Mouse (Mus musculus) neural tube, embryonic 12.5 days (tissue): Measurements from ENCODE around the gene Fam173a. TPM values are rescaled to one million over a fixed set of nuclear protein-coding genes. Genes with fewer than 3 reads are reported as not detected.

Source experiments
- ATAC-seq: fragments of 200-750 bp; cut with Nextera tagmentation; 2 replicates; pipeline ENCODE4 v1.8.0; 2017; ENCODE audit warnings: low read depth, mild to moderate bottlenecking, moderate TSS enrichment, moderate library complexity; ENCODE audit not compliant: low FRiP score
- H3K27ac ChIP-seq: fragments of 300-500 bp; sonication (generic); 2 replicates; pipeline ENCODE4 v1.5.1; 2016
- H3K27me3 ChIP-seq: fragments of 300-500 bp; sonication (generic); replicated peaks from 2 replicates; pipeline ENCODE4 v1.6.1; 2016; ENCODE audit warnings: mild to moderate bottlenecking
- H3K36me3 ChIP-seq: fragments of 300-500 bp; sonication (generic); 2 replicates; pipeline ENCODE4 v1.6.1; 2016; ENCODE audit warnings: mild to moderate bottlenecking
- H3K4me1 ChIP-seq: fragments of 300-500 bp; sonication (generic); 2 replicates; pipeline ENCODE4 v1.6.1; 2016
- H3K4me2 ChIP-seq: fragments of 300-500 bp; sonication (generic); replicated peaks from 2 replicates; pipeline ENCODE4 v1.6.1; 2016; ENCODE audit warnings: mild to moderate bottlenecking
- H3K4me3 ChIP-seq: fragments of 300-500 bp; sonication (generic); 2 replicates; pipeline ENCODE4 v1.5.1; 2016
- H3K9ac ChIP-seq: fragments of 300-500 bp; sonication (generic); 2 replicates; pipeline ENCODE4 v1.6.1; 2016; ENCODE audit warnings: mild to moderate bottlenecking
- H3K9me3 ChIP-seq: fragments of 300-500 bp; sonication (generic); 2 replicates; pipeline ENCODE4 v1.6.1; 2016; ENCODE audit warnings: mild to moderate bottlenecking
- WGBS: fragments of 180-500 bp; shearing (Covaris S2); methylation state at CpG from one replicate; pipeline ENCODE4 v1.1.7; 2016; 5-methylcytosine and 5-hydroxymethylcytosine counted together
- polyA plus RNA-seq: library from polyadenylated mRNA; unstranded; fragments of >200 nt; fragmentation: Nextera tagmentation; extraction: Ambion mirVana; gene quantifications from 2 replicates; pipeline ENCODE4 v1.2.1, GENCODE M21; 2016

The Fam173a gene
- polyA plus RNA-seq, 1 experiment from 2014 or later, result 75.3 TPM

DNA sequence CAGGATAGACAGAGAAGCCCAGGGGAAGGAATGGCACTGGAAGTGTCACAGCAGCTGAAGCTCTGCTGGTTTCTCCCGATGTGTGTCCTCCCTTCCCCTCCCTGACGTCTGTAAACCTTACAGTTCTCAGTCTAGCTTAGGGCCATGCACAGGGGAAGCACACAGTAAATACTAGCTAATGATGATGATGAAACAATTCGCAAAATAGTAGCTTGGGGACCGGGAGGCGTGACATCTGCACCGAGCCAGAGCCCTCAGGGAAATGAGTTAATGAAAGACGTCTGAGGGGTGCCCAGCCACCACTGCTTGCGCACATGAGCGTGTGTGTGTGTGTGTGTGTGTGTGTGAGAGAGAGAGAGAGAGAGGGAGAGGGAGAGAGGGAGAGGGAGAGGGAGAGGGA, 23.4 kb downstream of the Fam173a start:
- no peaks in the 10 kb centered on the region for H3K9me3 ChIP-seq
- WGBS, result 64% methylated on average over 9 of the region's 9 CpGs
- ATAC-seq, result no peak

DNA sequence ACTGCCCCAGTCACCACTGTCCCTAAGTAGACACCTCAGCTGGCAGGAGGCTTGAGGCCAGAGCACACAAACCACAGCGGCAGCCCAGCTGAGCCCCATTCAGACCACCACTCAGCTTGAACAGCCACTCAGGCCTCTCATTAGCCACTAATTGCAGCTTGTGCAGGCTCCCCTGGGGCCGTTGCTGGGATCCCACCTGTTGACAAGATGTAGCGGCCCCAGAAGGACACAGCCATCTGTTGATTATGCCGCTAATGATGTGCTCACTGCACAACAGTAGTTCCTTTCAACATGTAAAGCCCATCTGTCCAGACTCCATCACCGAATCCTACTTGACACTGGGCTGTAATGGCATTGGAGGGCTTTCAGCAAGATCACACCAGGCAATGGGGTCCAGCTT, 26.8 kb downstream of the Fam173a start:
- H3K9ac ChIP-seq, result no peak overlapping the region
- H3K4me2 ChIP-seq, result no peak overlapping the region
- H3K27ac ChIP-seq, result no peak overlapping the region
- H3K36me3 ChIP-seq, result no peaks in the 10 kb centered on the region
- H3K27me3 ChIP-seq, result no peaks in the 10 kb centered on the region; the same call in 1 of the 2 replicates
- WGBS, result 37% methylated on average over 5 of the region's 5 CpGs
- no peaks in the 10 kb centered on the region for H3K4me1 ChIP-seq
- H3K4me3 ChIP-seq, result no peak overlapping the region
- ATAC-seq, result peak; percentile 48; the same call in 1 of the 2 replicates
- H3K9me3 ChIP-seq, result no peaks in the 10 kb centered on the region

More for the DNA sequence above, 23.4 kb downstream of the Fam173a start:
- Histone ChIP-seq H3K4me2 (no peak overlapping the region), H3K27ac (no peak overlapping the region), H3K9ac (no peak overlapping the region), H3K4me3 (no peak overlapping the region), H3K27me3 (no peaks in the 10 kb centered on the region; the same call in 1 of the 2 replicates), H3K4me1 (peaks cover 6% of the 10 kb centered on the region), H3K36me3 (no peaks in the 10 kb centered on the region)

DNA sequence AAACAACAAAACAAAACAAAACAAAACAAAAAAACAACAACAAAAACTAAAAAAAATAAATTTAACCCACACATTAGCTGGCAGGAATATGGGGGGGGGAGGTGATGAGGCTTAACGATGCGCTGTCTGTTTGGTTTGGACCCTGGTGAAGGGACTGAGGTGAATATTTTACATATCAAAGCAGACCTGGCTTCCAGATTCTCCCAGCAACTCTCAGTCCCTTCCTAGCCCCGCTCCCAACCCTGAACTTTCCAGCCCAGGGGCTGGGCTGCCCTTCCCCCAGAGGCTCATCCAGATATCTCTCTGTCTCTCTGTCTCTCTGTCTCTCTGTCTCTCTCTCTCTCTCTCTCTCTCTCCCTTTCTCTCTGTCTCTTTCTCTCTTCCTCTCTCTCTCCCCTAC, 30.1 kb downstream of the Fam173a start:
- Histone ChIP-seq H3K9me3 (no peaks in the 10 kb centered on the region), H3K4me3 (no peak overlapping the region), H3K9ac (no peak overlapping the region), H3K4me2 (no peak overlapping the region), H3K27me3 (no peaks in the 10 kb centered on the region; the same call in 1 of the 2 replicates), H3K27ac (no peak overlapping the region), H3K36me3 (no peaks in the 10 kb centered on the region), H3K4me1 (no peaks in the 10 kb centered on the region)
- ATAC-seq, result no peak
- WGBS, result 30% methylated on average over 3 of the region's 3 CpGs

DNA sequence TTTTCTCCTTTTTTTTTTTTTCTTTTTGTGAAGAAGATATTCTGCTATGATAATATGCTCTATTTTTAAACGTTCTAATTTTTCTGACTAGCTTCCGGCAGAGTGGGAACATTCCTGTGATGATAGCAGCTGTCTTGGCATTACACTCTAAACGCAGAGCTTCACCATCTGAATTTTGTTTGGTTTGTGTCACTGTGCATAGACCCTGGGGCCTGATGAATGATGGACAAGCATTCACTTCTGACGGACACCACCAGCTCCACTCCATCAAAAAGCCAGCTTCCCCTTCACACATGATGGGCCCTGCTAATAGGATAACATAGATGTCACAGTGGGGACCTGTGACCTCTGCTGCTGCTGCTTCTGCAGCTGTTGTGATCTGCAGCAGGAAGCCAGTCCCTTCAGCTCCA, 31.1 kb downstream of the Fam173a start:
- WGBS, result 59% methylated on average over 4 of the region's 4 CpGs

DNA sequence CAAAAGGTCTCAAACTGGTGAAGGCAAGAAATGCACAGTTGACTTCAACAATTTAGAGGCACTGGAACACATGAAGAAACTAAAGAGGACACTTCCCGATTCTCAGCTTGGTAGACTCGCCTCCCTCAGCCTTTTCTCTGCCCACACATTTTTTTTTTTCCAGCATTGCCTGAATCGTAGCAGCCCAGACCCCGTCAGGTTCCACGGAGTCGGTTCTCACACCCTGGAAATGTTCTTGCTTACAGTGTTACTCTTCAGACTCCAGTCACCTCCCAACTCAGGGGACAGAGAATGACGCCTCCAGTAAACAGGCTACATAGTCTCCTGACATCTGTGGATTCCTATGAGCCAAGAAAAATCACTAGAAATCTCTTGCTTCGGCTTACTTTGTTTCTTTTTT, 32.6 kb downstream of the Fam173a start:
- Histone ChIP-seq H3K4me1 (no peaks in the 10 kb centered on the region), H3K4me2 (no peak overlapping the region), H3K4me3 (no peak overlapping the region), H3K27me3 (no peaks in the 10 kb centered on the region), H3K36me3 (no peaks in the 10 kb centered on the region), H3K9ac (no peak overlapping the region), H3K27ac (no peak overlapping the region), H3K9me3 (no peaks in the 10 kb centered on the region)
- 75% methylated on average over 8 of the region's 8 CpGs for WGBS
- no peak for ATAC-seq

More for the DNA sequence above, 31.1 kb downstream of the Fam173a start:
- Histone ChIP-seq H3K4me1 (no peaks in the 10 kb centered on the region), H3K27ac (no peak overlapping the region), H3K9me3 (no peaks in the 10 kb centered on the region), H3K4me2 (no peak overlapping the region), H3K36me3 (no peaks in the 10 kb centered on the region), H3K27me3 (no peaks in the 10 kb centered on the region), H3K9ac (no peak overlapping the region), H3K4me3 (no peak overlapping the region)
- ATAC-seq, result no peak

DNA sequence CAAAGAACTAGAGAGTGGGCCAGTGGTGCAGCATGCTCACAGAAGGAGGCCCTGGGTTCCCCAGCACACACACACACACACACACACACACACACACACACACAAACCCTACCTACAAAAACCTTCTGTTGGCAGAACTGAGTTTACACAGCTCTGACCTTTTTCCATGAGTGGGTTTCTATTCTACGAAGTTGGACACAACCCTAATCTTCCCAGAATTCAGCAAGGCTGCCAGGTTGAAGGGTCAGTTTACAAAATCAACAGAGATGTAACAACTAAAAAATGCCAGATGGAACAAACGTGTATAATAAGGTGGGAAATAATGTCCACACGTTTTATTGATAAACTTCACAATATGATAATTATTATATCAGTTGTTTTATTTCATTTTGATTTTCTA, 35.0 kb downstream of the Fam173a start:
- Histone ChIP-seq H3K36me3 (no peaks in the 10 kb centered on the region), H3K4me1 (no peaks in the 10 kb centered on the region), H3K9me3 (no peaks in the 10 kb centered on the region), H3K4me2 (no peak overlapping the region), H3K4me3 (no peak overlapping the region), H3K27me3 (no peaks in the 10 kb centered on the region; the same call in 1 of the 2 replicates), H3K27ac (no peak overlapping the region), H3K9ac (no peak overlapping the region)
- no peak for ATAC-seq
- WGBS, result 80% methylated on average over 3 of the region's 3 CpGs

DNA sequence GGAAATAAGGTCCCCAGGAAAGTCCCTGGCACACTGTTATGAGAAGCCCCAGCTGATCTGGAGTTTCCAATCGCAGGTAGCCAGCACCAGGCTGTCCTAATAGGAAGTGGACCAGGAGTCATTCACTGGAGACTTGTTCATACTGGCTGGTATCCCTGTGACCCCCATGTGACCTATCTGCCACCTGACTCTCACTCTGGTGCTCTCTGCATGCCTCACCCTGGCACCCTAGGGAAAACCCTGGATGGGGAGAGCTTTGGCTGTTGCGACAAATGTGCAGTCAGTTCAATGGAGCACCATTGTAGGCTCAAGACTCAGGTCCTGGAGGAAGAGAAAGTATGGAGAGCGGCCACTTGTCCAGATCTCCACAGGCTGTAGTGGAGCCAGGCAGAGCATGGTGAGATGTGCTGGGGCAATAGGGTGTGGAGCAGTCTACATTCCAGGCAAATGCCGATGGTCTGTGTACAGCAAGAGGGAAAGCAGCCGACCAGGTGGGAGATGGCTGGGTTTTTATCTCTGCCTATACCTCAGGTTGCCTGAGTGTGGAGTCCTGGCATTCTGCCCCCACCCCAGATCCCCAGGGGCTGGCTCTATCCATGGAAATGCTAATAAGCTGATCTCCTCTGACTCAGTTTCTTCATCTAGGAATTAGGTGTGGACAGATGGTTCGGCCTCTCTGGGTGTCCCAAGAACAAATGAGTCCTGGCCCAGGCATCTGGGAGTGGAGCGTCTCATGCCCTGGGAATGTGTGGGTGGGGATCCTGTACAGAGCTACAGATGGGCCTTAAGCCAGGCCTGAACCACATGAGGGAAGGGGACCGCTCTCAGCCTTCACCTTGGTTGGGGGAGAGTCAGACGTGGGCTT, 36.1 kb downstream of the Fam173a start:
- H3K4me2 ChIP-seq, result no peak overlapping the region
- H3K9ac ChIP-seq, result no peak overlapping the region
- H3K4me1 ChIP-seq, result 0 out of 2 replicates have a peak, but pooled peaks cover 2% of the 10 kb centered on the region
- H3K27me3 ChIP-seq, result no peaks in the 10 kb centered on the region; the same call in 1 of the 2 replicates
- no peak for ATAC-seq
- no peaks in the 10 kb centered on the region for H3K36me3 ChIP-seq
- H3K9me3 ChIP-seq, result no peaks in the 10 kb centered on the region
- 83% methylated on average over 9 of the region's 9 CpGs for WGBS
- H3K27ac ChIP-seq, result no peak overlapping the region
- no peak overlapping the region for H3K4me3 ChIP-seq

DNA sequence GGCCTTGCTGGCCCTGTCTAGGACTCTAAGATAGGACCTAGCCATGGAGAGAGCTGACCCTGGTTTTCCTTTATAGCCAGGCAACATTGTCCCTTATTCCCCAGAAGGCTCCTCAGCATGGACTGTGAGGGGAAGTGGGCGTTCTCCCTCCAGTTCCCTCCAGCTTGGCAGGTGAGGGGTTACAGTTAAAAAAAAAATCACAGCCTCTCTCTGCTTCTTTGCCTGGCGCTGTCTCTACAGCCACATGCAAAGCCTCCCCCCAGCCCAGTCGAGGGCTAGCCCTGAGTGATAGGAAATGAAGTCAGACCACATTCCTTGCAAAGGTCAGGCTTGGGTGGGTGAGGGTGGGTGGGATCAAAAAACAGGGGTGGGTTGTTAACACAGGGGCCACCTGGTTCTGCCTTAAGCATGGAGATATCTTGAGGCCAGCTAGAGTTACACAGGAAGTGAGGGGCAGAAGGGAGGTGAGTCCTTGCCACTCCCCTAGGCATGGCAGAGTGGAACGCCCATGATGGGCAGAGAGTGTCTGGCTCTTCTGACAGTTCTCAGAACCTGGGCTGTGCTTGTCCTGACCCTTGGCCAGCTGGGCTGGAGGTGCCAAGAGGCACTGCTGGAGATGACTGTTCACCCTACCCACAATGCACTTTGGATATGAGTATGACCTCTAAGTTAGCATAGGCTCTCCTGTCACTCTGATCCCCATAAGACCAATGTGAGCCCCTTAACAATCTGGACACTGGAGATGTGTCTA, 36.9 kb downstream of the Fam173a start:
- H3K4me3 ChIP-seq, result no peak overlapping the region
- H3K4me1 ChIP-seq, result 0 out of 2 replicates have a peak, but pooled peaks cover 5% of the 10 kb centered on the region
- H3K9ac ChIP-seq, result no peak overlapping the region
- no peaks in the 10 kb centered on the region; the same call in 1 of the 2 replicates for H3K27me3 ChIP-seq
- no peaks in the 10 kb centered on the region for H3K36me3 ChIP-seq
- H3K27ac ChIP-seq, result no peak overlapping the region
- H3K4me2 ChIP-seq, result no peak overlapping the region
- ATAC-seq, result no peak
- WGBS, result 66% methylated on average over 4 of the region's 4 CpGs
- no peaks in the 10 kb centered on the region for H3K9me3 ChIP-seq

DNA sequence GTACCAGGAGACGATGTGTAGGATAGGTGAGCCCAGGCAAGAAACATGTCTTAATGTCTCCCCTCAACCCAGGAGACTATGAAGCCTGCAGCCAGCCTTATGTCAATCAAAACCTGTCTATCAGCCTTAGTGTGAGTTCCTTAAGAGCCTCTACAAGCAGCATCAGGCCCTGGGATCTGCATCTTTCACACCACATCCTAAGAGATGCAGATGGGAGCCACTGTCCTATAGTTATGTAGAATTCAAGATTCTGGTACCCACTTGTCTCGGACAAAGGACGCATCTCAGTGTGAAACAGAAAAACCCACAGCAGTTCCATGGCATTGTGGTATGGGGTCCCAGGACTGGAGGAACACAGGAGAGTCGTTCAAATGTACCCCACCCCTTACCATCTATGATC, 37.6 kb downstream of the Fam173a start:
- Histone ChIP-seq H3K4me2 (no peak overlapping the region), H3K4me3 (no peak overlapping the region), H3K9me3 (no peaks in the 10 kb centered on the region), H3K36me3 (no peaks in the 10 kb centered on the region), H3K27me3 (no peaks in the 10 kb centered on the region; the same call in 1 of the 2 replicates), H3K9ac (no peak overlapping the region), H3K4me1 (0 out of 2 replicates have a peak, but pooled peaks cover 5% of the 10 kb centered on the region), H3K27ac (no peak overlapping the region)
- ATAC-seq, result no peak
- 72% methylated on average over 4 of the region's 4 CpGs for WGBS

DNA sequence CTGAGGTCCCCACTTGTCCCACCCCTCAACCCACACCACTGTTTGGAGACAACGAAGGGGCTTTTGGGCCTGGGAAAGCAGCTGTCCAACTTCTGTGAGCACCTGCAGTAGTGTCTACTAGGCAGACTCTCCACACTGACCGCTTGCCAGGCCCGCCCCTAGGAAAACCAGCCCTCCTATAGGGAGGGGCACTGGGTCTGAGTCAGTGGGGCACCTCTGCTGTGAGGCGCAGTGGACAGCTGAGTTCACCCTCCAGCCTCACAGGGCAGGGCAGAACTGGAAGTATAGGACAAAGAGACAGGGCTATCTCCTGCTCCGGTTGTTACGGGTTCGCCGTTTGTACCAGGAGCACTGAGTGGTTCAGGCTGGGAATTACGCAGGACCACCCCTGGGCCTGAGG, 38.5 kb downstream of the Fam173a start, which contains the start of gene Msln:
Gene Msln, minus strand, starts transcription at position 138 of the 400 bp plus-strand sequence.
- no peaks in the 10 kb centered on the region for H3K9me3 ChIP-seq
- WGBS, result 86% methylated on average over 9 of the region's 9 CpGs
- H3K9ac ChIP-seq, result no peak within 1 kb of the TSS

DNA sequence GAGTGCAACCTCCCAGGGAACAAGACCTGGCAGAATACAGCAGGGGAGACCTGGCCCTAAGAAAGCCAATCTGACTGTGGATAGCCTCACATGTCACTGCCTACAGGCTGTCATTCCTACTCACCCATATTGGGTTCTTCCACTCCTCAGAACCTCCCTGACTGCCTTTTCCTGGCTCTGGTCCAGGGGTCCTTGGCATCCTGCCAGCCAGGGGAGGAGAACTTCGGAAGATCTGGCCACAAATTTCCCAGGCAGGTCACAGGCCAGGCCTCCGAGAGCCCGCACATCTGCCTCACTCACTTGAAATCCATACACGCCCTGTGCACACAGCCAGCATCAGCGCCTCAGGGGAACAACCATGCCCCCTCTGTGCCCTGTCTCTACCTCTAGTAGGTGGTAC, 41.3 kb downstream of the Fam173a start:
- no peak overlapping the region for H3K4me3 ChIP-seq
- no peak for ATAC-seq
- H3K4me2 ChIP-seq, result no peak overlapping the region
- no peak overlapping the region for H3K9ac ChIP-seq
- H3K9me3 ChIP-seq, result no peaks in the 10 kb centered on the region
- 57% methylated on average over 5 of the region's 5 CpGs for WGBS
- no peaks in the 10 kb centered on the region; the same call in 1 of the 2 replicates for H3K27me3 ChIP-seq
- H3K36me3 ChIP-seq, result no peaks in the 10 kb centered on the region
- H3K27ac ChIP-seq, result no peak overlapping the region
- H3K4me1 ChIP-seq, result 0 out of 2 replicates have a peak, but pooled peaks cover 5% of the 10 kb centered on the region

More for the DNA sequence above, 38.5 kb downstream of the Fam173a start, which contains the start of gene Msln:
- H3K4me1 ChIP-seq, result 0 out of 2 replicates have a peak, but pooled peaks cover 5% of the 10 kb centered on the region
- no peak within 1 kb of the TSS for H3K4me2 ChIP-seq
- no peak for ATAC-seq
- no peak within 1 kb of the TSS for H3K27ac ChIP-seq
- no peaks in the 10 kb centered on the region for H3K36me3 ChIP-seq
- H3K27me3 ChIP-seq, result no peaks in the 10 kb centered on the region; the same call in 1 of the 2 replicates
- H3K4me3 ChIP-seq, result no peak within 1 kb of the TSS

DNA sequence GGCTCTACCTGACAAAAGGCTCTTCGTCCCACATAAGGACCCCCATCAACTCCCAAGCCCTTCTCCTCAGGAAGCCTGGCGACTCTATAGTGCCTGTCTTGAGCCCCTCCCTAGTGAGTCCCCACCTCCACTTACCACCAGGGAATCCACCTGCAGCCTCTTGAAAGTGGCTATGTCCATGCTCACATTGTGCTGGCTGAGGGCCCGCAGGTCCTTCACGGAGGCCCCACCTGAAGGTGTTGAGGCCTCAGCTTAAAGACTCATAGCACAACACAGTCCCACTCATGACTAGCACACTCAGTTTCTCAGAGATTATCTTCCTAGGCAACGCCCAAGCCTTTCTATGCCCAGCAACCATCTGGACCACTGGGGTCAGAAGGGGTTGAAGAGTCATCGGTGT, 43.4 kb downstream of the Fam173a start:
- Histone ChIP-seq H3K9me3 (no peaks in the 10 kb centered on the region), H3K36me3 (no peaks in the 10 kb centered on the region), H3K4me1 (0 out of 2 replicates have a peak, but pooled peaks cover 5% of the 10 kb centered on the region), H3K4me2 (no peak overlapping the region), H3K27me3 (no peaks in the 10 kb centered on the region), H3K4me3 (no peak overlapping the region), H3K27ac (no peak overlapping the region), H3K9ac (no peak overlapping the region)
- 85% methylated on average over 6 of the region's 6 CpGs for WGBS
- ATAC-seq, result no peak
